Mouse (Mus musculus): ENCODE measurements around the gene Zfp683. TPM values are rescaled to one million over a fixed set of nuclear protein-coding genes. Genes with fewer than 3 reads are reported as not detected.
A peak's percentile ranks its signal among the peaks of the same experiment; 100 is the strongest.

The Zfp683 gene
- polyA plus RNA-seq, 1 experiment from 2014 or later, result not detected

DNA sequence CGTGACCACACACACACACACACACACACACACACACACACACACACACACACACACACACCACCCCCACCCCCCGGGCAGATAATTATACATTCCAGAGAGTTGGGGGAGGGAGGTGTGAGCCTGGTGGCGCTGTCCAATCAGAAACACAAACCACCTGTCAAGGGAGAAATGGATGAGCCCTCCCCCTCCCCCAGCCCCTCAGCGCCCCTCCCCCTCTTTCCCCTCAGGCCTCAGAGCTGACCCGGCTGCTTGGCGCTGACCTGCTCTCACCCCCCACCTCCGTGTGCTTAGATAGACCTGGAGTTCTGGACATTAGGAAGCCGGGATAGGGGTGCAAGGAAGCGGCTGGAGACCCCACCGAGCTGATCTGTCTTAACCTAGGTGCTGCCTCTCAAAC lies 34.4 kb upstream of the Zfp683 start:
- H3K9me3 ChIP-seq, result no peaks in the 10 kb centered on the region
- H3K27me3 ChIP-seq (replicated peaks; ENCODE audit: low read depth, poor library complexity, severe bottlenecking), result no peaks in the 10 kb centered on the region
- H3K27ac ChIP-seq (replicated peaks), result peak overlapping the region; percentile 89
- peak; percentile 88 for DNase-seq (ENCODE audit: low spot score)
- peaks cover 4% of the 10 kb centered on the region; the same call in 1 of the 2 replicates for H3K36me3 ChIP-seq (replicated peaks)
- WGBS, result 0% methylated on average over 10 of the region's 10 CpGs
- peaks cover 62% of the 10 kb centered on the region for H3K4me1 ChIP-seq
- peak overlapping the region; percentile 69 for H3K4me3 ChIP-seq

DNA sequence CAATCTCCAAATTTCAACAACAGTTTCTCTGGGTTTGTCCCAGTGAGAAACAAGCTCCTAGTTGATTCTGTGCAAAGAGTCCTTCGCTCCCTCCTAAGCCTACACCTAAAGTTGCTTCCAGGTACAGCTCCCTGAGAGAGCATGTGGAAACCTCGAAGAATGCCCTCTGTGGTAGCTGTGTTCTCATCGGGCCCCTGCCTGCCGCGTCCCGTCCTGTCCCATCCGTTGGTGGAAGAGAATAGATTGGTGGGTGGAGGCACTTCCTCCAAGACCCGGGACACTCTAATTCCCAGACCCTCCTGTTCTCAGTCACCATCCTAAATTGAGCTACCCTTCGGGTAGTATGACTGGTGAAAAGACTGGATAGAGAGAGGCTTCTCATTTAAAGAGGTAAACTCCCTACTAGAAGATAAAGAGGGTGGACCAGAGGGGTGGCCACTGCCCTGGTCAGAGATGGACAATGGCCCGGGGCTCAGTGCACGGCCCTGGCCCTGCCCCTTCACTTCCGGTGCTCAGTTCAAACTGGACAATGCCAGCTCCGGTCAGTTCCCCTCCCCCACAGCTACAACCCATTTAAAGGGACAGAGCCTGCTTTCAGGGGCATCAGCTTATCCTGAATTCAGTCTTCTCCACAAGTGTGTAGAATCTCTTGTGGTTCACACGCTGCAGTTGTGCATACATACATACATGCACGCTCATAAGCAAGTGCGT lies 33.8 kb upstream of the Zfp683 start:
- H3K27ac ChIP-seq (replicated peaks), result peak overlapping the region; percentile 89
- WGBS, result 2% methylated on average over 16 of the region's 16 CpGs

DNA sequence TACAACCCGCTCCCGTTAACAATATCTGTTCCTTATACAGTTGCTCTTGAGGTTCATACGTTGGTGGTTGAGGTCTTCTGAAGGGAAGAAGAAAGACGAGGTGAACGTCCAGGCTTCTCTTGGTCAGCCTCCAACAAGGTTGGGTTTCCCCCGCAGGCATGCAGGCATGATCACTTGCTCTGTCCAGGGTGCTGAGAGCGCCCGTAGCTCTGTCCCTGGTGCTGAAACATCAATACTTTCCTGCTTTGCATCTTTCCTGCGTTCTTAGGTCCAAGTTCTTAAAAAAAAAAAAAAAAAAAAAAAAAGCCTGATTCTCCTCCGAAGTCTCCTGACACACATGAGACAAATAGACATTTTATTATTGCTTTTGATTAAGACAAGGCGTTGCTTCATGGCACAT lies 33.0 kb upstream of the Zfp683 start:
- H3K4me1 ChIP-seq, result peaks cover 51% of the 10 kb centered on the region
- no peaks in the 10 kb centered on the region for H3K27me3 ChIP-seq (replicated peaks; ENCODE audit: low read depth, poor library complexity, severe bottlenecking)
- DNase-seq (ENCODE audit: low spot score), result peak; percentile 87
- no peaks in the 10 kb centered on the region for H3K9me3 ChIP-seq
- no peak overlapping the region for H3K27ac ChIP-seq (replicated peaks)
- WGBS, result 2% methylated on average over 11 of the region's 11 CpGs
- peak overlapping the region; percentile 69 for H3K4me3 ChIP-seq
- no peaks in the 10 kb centered on the region for H3K36me3 ChIP-seq (replicated peaks)

More for the DNA sequence above, 33.8 kb upstream of the Zfp683 start:
- Histone ChIP-seq H3K4me3 (peak overlapping the region; percentile 69), H3K27me3 (replicated peaks; ENCODE audit: low read depth, poor library complexity, severe bottlenecking) (no peaks in the 10 kb centered on the region), H3K4me1 (peaks cover 58% of the 10 kb centered on the region), H3K9me3 (no peaks in the 10 kb centered on the region), H3K36me3 (replicated peaks) (peaks cover 1% of the 10 kb centered on the region; the same call in 1 of the 2 replicates)
- DNase-seq (ENCODE audit: low spot score), result peak; percentile 77

DNA sequence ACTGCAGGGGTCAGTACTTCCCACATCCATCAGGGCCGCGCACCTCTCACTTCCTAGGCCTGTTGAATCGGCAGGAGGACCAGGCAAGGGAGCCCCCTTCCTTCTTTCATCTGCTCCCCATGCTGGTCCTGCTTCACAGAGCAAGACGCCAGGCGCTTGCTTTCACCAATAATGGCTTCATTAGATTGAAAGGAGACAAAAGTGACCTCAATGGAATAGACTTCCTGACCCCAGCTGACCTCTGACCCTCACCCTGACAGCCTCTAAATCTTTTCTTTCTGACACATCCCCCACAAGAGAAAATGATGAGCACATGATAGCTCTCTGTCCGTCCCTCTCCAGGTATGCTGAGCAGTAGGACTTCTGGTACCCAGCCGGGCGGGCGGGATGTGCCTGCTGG lies 27.8 kb upstream of the Zfp683 start:
- no peak overlapping the region for H3K4me3 ChIP-seq
- WGBS, result 23% methylated on average over 9 of the region's 9 CpGs
- no peaks in the 10 kb centered on the region; the same call in 1 of the 2 replicates for H3K9me3 ChIP-seq
- DNase-seq (ENCODE audit: low spot score), result no peak
- H3K27me3 ChIP-seq (replicated peaks; ENCODE audit: low read depth, poor library complexity, severe bottlenecking), result no peaks in the 10 kb centered on the region
- no peaks in the 10 kb centered on the region for H3K36me3 ChIP-seq (replicated peaks)
- peaks cover 6% of the 10 kb centered on the region; the same call in 1 of the 2 replicates for H3K4me1 ChIP-seq
- H3K27ac ChIP-seq (replicated peaks), result no peak overlapping the region

DNA sequence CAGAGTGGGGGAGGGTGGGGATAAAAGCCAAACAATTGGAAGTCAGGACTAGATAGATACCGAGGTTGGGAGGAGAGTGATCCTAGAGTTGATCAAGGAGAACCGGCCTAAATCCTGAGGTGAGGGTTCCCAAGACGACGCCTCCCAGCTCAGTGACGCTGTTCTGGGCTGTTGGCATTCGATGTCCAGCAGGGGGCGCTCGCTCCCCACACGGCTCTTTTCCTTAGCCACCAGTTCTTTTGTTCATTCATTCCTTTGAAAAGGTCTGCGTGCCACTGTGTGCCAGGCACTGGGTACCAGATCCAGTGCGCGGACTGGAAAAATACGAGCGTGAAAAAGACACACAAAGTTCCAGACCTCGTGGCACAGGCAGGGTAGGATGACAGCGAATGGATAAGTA lies 17.7 kb upstream of the Zfp683 start:
- no peaks in the 10 kb centered on the region for H3K27me3 ChIP-seq (replicated peaks; ENCODE audit: low read depth, poor library complexity, severe bottlenecking)
- peaks cover 6% of the 10 kb centered on the region; the same call in 1 of the 2 replicates for H3K4me1 ChIP-seq
- no peaks in the 10 kb centered on the region; the same call in 1 of the 2 replicates for H3K9me3 ChIP-seq
- H3K4me3 ChIP-seq, result peak overlapping the region; percentile 25; the same call in 1 of the 2 replicates
- 5% methylated on average over 16 of the region's 16 CpGs for WGBS
- peak overlapping the region; percentile 44; the same call in 1 of the 2 replicates for H3K27ac ChIP-seq (replicated peaks)
- peak; percentile 90 for DNase-seq (ENCODE audit: low spot score)
- no peaks in the 10 kb centered on the region for H3K36me3 ChIP-seq (replicated peaks)

DNA sequence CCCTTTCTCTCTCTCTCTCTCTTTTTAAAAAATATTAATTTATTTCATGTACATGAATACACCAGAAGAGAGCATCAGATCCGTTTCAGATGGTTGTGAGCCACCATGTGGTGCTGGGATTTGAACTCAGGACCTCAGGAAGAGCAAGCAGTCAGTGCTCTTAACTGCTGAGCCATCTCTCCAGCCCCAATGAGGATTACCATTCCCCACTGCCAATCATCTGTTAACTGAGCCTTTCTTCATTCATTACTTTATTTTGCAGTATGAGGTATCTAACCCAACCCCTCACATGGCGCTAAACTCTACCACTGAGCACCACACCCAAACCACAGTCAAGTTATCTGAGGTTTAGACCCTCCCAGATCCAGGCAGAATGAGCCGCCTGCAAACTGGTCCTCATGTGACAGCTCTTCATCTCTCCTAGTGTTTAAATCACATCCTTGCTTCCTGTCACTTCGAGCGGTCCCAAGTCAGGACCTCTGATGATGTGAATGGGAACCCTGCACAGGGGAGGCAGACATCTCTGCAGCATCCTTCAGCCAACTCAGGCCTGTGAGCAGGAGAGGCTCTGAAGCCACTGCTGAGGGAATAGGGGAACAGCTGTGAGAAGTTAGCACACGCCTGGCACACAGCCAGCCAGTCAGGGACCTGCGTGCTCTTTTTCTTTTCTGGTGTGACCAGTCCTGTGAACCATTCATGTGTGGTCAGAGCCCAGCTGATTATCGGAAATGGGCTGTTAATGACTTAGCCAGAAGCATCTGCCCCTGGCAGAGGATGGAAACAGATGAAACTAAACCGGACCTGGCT lies 12.1 kb upstream of the Zfp683 start:
- Histone ChIP-seq H3K27ac (replicated peaks) (no peak overlapping the region), H3K4me3 (no peak overlapping the region), H3K9me3 (no peaks in the 10 kb centered on the region), H3K36me3 (replicated peaks) (no peaks in the 10 kb centered on the region), H3K4me1 (peaks cover 7% of the 10 kb centered on the region), H3K27me3 (replicated peaks; ENCODE audit: low read depth, poor library complexity, severe bottlenecking) (no peaks in the 10 kb centered on the region)
- peak; percentile 31 for DNase-seq (ENCODE audit: low spot score)
- 67% methylated on average over 9 of the region's 9 CpGs for WGBS

DNA sequence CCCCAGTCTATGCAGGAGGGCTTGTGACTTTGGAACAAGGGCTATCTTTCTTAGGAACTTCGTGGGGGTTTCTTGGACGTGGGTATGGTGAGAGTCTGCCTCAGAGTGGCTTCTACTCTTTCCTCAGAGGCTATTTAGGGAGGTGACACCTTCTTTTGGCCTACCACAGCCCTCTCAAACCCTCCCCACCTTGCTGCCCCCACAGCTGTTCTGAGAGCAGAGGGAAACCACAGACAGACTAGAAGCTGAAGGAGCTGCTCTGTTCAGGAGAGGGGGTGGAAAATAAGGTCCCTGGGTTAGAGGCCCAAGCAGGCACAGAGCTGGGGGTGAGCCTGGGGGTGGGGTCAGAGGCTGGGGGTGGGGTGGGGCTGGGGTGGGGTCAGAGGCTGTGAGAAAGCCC lies 10.6 kb upstream of the Zfp683 start:
- DNase-seq (ENCODE audit: low spot score), result no peak
- no peaks in the 10 kb centered on the region for H3K36me3 ChIP-seq (replicated peaks)
- H3K9me3 ChIP-seq, result no peaks in the 10 kb centered on the region
- H3K27ac ChIP-seq (replicated peaks), result no peak overlapping the region
- H3K4me1 ChIP-seq, result peaks cover 7% of the 10 kb centered on the region
- H3K4me3 ChIP-seq, result no peak overlapping the region
- WGBS, result 66% methylated on average over 2 of the region's 2 CpGs
- no peaks in the 10 kb centered on the region for H3K27me3 ChIP-seq (replicated peaks; ENCODE audit: low read depth, poor library complexity, severe bottlenecking)

DNA sequence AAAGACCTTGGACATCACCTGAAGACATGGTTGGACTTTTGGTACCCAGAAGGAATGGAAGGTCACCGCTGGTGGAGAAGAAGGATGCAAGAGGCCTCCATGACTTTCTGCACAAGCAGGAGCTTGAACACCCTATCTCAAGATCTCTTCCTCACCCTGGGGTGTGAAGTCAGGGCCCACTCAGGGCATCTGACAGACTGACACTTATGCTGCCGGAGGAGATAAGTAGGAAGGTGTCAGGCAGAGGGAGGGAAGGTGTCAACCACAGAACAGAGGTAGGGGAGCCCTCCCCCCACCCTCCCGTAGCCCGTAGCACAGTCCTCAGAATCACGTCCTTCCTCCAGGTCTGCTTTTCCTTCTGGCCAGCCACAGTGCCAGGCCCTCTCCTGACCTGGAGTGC lies 6.0 kb upstream of the Zfp683 start:
- no peaks in the 10 kb centered on the region for H3K9me3 ChIP-seq
- no peak for DNase-seq (ENCODE audit: low spot score)
- H3K27me3 ChIP-seq (replicated peaks; ENCODE audit: low read depth, poor library complexity, severe bottlenecking), result no peaks in the 10 kb centered on the region
- peaks cover 10% of the 10 kb centered on the region for H3K4me1 ChIP-seq
- 86% methylated on average over 5 of the region's 5 CpGs for WGBS
- no peak overlapping the region for H3K4me3 ChIP-seq
- no peak overlapping the region for H3K27ac ChIP-seq (replicated peaks)
- H3K36me3 ChIP-seq (replicated peaks), result no peaks in the 10 kb centered on the region

DNA sequence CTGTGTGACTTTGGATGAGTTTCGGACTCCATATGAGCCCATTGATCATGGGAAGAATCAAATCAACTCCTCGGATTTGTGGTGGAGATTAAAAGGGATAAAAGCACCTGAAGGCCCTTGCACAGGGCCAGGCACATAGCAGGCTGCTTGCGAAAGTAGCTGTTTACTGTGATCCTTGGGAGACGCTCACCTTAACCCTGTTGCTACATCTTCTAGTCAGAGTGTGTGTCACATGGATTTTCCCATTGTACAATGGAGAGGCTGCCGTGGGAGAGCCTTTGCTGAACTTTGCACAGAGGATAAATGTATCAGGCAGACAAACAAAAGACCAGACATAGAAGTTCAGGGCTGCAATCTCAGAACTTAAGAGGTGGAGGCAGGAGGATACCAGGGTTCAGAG lies 1.7 kb upstream of the Zfp683 start:
- no peaks in the 10 kb centered on the region for H3K36me3 ChIP-seq (replicated peaks)
- DNase-seq (ENCODE audit: low spot score), result no peak
- no peak overlapping the region for H3K27ac ChIP-seq (replicated peaks)
- 86% methylated on average over 5 of the region's 5 CpGs for WGBS
- H3K4me1 ChIP-seq, result peaks cover 10% of the 10 kb centered on the region
- no peaks in the 10 kb centered on the region for H3K27me3 ChIP-seq (replicated peaks; ENCODE audit: low read depth, poor library complexity, severe bottlenecking)
- H3K4me3 ChIP-seq, result no peak overlapping the region
- H3K9me3 ChIP-seq, result no peaks in the 10 kb centered on the region

DNA sequence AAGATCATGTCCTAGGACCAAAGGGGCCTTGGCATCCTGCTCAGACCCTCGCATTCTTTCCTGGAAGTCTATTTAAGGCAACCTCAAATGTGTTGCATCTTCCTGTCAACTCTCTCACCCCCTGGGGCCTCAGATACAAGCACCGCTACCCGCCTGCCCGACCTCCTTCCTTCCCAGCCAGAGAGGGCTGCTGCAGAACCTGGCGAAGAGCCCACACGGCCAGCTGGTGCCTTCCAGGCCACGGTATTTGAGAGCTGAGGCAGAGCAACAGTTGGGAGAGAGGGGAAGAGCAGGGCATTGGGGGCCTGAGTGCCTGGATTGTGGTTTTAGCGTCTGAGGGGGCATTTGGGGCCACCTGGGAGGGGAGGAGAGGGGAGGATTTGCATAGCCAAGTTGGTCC lies 1.1 kb upstream of the Zfp683 start:
- no peaks in the 10 kb centered on the region for H3K9me3 ChIP-seq
- WGBS, result 41% methylated on average over 8 of the region's 8 CpGs

DNA sequence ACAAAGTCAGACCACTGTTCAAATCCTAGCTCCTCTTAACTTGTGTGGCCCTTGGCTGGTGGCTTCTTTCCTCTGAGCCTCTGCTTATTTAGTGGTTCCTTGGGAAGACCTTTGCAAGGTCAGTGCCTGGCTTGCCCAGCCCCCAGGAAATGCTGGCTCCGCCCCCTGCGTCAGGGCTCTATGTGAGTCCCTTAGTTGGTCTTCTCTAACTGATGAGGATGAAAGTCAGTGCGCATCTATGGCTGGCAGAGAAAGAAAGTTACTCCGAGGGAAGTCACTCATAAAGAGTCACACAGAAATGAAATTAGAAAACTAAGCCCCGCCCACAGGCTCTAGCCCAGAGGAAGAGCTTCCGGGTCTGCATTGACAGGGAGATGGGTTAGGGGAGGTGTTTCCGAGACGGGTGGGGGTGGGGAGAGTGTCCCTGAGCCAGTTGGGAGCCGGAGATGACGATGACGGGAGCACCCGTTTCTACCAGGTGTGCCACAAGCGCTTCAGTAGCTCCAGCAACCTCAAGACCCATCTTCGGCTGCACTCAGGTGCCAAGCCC lies 4.6 kb downstream of the Zfp683 start:
- H3K36me3 ChIP-seq (replicated peaks), result no peaks in the 10 kb centered on the region
- peak overlapping the region; percentile 29 for H3K4me3 ChIP-seq
- peaks cover 20% of the 10 kb centered on the region for H3K4me1 ChIP-seq
- H3K27me3 ChIP-seq (replicated peaks; ENCODE audit: low read depth, poor library complexity, severe bottlenecking), result peaks cover 40% of the 10 kb centered on the region
- H3K9me3 ChIP-seq, result no peaks in the 10 kb centered on the region
- H3K27ac ChIP-seq (replicated peaks), result no peak overlapping the region
- 29% methylated on average over 14 of the region's 14 CpGs for WGBS
- no peak for DNase-seq (ENCODE audit: low spot score)

More for the DNA sequence above, 1.1 kb upstream of the Zfp683 start:
- Histone ChIP-seq H3K36me3 (replicated peaks) (no peaks in the 10 kb centered on the region), H3K27me3 (replicated peaks; ENCODE audit: low read depth, poor library complexity, severe bottlenecking) (no peaks in the 10 kb centered on the region), H3K4me3 (no peak overlapping the region), H3K4me1 (peaks cover 10% of the 10 kb centered on the region), H3K27ac (replicated peaks) (no peak overlapping the region)
- DNase-seq (ENCODE audit: low spot score), result no peak

DNA sequence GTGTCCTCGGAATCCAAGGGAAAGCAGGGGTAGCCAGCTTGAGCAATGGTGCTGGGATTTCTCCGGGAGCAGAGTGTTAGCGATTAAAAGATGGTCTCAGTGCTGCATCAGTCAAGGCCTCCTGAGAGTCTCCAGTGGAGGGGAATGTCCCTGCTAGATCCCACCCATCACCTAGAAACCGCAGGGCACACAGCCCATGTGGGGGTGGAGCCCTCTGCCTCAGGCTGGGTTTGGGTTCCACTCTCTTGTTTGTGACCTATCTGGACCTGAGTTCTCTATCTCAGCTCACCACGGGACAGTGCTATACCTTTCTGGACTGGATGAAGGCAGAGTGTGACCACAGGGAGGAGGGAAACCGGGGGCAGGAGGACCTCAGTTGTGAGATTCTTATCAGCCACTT lies 5.3 kb downstream of the Zfp683 start:
- H3K27me3 ChIP-seq (replicated peaks; ENCODE audit: low read depth, poor library complexity, severe bottlenecking), result peaks cover 44% of the 10 kb centered on the region
- H3K27ac ChIP-seq (replicated peaks), result no peak overlapping the region
- no peak for DNase-seq (ENCODE audit: low spot score)
- no peak overlapping the region for H3K4me3 ChIP-seq
- WGBS, result 87% methylated on average over 6 of the region's 6 CpGs
- no peaks in the 10 kb centered on the region for H3K36me3 ChIP-seq (replicated peaks)
- no peaks in the 10 kb centered on the region for H3K9me3 ChIP-seq
- peaks cover 20% of the 10 kb centered on the region for H3K4me1 ChIP-seq

All from embryonic facial prominence, embryonic 10.5 days (tissue).